Mouse (Mus musculus) lung, adult 2 months (tissue): ENCODE results near the gene Ccnh.

Experiments
- CTCF ChIP-seq: fragments of 200-500 bp; IDR thresholded peaks from 2 replicates; pipeline ENCODE4 v1.5.1; 2011; ENCODE audit warnings: mild to moderate bottlenecking, low read length, control low read depth; ENCODE audit not compliant: insufficient read depth
- POLR2A ChIP-seq: fragments of 200-500 bp; IDR thresholded peaks from 2 replicates; pipeline ENCODE4 v1.6.1; 2011; ENCODE audit warnings: low read depth, mild to moderate bottlenecking, control low read depth, low read length, borderline replicate concordance; ENCODE audit errors: extremely low read depth

GRCm38 (mm10) chr13:85207493-85207892 lies 18.3 kb downstream of the Ccnh start:
- TF ChIP-seq POLR2A (no peak), CTCF (no peak)
